Mouse (Mus musculus) urinary bladder, postnatal 10 days (tissue): Measurements from ENCODE around the gene Dnah5.

Experiments
- DNase-seq: peaks from one replicate; pipeline ENCODE4 v3.0.0; 2022; ENCODE audit warnings: low spot score

The Dnah5 gene

DNA sequence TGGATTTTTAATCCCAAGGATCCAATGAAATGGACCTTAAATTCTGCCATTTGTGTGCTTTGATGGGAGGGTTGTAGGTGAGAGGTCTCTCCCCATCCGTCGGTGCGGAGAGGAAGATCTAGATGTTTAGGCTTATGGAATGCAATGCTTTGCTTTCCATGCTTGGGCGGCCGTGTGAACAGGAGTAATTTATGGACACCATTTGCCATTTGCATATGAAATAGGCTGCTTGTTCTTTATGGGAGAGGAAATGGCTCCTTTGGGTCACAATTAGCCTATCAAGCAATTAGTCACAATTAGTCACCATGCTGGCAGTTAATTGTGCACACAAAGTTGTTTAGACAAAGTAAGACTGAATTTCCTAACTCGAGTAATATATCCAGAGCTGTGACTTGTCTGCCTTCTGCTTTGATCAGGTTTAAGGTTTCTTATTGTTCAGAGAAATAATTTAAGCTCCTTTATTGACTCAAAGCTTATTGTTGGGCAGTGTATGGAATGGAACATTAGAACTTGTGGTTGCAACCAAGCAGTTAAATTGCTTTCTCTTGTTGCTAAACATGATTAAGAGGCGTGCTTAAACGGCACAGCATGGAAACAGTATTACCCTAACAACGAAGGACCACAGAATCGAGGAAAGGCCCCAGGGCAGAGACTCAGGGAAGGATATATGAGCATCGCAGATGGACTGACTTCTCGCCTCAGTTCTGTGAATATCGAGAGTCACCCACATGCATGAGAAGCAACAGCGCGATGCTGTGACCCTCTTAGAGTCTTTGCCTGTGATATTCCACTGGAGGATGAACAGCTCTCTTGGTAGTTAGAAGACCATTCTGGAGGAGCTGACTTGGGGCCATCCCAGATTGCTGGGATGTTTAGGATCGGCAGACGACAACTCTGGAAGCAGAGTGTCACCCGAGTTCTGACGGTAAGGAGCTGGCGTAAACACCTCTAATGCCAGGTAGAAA lies at the start of gene Dnah5:
Dnah5 (plus strand) TSS at position 642 of the 965 bp plus-strand sequence.
- DNase-seq, result no peak

GRCm38 (mm10) chr15:28154822-28155501 lies 48.6 kb upstream of the Dnah5 start:
- no peak for DNase-seq

DNA sequence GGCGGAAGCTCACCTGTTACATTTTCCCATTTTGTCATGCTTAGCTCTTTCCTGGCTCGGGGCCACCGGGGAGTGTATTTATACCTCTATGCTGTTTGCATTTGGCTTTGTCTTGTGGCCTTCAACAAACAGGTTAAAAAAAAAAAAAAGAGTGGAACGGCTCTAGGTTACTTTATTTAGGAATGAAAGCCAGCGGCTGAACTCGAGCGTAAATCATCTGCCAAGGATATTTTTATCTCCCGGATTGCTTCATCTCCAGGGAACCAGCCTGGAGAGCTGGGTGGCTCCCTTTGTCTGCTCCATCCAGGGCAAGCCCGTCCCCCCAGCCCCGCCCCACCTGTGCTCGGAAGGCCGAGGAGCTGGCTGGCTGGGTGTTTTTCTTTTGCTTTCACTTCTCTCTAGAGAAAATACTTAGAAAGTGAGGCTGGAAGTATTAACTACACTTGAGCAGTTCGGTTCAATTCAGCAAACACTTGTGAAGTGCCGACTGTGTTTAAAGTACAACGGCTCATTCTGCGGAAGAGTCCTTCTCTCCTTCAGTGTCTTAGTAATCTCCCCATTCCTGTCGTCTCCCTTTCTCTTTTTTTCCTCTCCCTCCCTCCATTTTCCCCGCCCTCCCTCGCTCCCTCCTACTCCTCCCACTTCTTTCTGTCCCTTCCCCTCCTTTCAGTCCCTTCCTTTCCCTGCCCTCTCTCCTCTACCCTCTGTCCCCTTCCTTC lies 44.6 kb upstream of the Dnah5 start:
- no peak for DNase-seq

- no peak for DNase-seq
Observed at GRCm38 (mm10) chr15:28162291-28162690, 41.3 kb upstream of the Dnah5 start.

DNA sequence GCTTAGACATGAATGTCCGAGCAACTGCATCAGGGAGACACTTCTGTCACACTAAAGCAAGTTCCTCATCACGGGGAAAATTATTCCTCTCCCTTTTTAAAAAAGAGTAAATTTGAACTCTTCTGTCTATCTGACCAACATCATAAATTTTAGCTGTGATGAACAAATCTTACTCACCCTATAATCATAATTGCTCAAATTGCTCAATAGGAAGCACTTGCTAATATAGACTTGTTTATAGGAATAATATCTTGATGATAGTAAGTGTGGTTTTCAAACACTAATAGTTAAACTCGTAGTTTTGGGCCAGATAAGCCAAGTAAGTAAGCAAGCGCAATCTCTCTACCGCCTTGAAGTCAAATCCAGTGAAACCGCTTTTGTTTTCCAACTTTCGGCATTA lies 38.3 kb upstream of the Dnah5 start:
- no peak for DNase-seq

DNA sequence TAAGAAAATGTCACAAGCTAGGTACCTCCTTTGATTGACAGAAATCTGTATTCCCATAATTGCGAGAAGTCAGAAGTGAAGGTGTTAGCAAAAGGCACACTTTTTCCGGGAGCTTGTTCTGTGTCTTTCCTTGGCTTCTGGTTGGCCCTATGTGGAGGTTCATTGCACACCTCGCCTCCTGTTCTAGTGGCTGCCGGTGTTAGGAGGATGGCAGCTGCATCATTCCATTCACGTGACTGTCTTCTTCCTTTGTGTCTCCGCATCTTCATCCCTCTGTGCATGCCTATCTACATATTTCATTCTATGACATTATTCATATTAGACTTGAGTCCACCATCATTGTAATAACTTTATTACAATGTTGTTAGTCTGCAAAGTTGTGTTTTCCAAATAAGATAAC lies 37.5 kb upstream of the Dnah5 start:
- no peak for DNase-seq

- no peak for DNase-seq
Observed at GRCm38 (mm10) chr15:28178951-28179350, 24.6 kb upstream of the Dnah5 start.

GRCm38 (mm10) chr15:28179556-28179955 lies 24.0 kb upstream of the Dnah5 start:
- no peak for DNase-seq

DNA sequence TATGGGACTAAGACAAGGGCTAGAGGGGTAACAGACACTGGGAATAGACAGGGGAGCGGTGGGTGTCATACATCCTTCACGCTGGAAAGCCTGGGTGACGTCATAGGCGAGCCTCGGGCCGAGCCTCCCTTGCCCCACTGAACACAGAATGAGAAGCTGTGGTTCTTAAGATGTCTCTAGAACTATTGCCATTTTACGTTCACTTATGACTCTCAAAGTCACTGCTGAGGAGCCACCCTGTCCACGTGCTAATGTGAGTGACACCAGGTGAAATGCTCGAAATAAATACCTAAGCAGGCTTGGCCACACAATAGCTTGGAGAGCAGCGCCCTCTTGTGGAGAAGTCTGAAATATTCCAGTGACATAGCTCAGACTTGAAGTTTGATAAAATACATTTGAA lies 21.7 kb upstream of the Dnah5 start:
- DNase-seq, result peak; percentile 30

DNA sequence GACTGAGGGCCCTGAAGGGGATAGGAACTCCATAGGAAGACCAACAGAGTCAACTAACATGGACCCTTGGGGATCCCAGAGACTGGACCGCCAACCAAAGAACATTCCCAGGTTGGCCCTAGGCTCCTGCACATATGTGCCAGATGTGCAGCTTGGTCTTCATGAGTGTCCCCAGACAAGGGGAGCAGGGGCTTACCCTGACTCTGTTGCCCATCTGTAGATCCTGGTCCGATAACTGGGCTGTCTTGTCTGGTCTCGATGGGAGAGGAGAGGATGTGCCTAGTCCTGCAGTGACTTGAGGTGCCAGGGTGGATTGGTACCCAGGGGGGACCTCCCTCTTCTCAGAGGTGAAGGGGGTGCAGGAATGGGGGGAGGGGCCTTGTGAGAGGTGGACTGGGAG lies 21.0 kb upstream of the Dnah5 start:
- DNase-seq, result no peak

DNA sequence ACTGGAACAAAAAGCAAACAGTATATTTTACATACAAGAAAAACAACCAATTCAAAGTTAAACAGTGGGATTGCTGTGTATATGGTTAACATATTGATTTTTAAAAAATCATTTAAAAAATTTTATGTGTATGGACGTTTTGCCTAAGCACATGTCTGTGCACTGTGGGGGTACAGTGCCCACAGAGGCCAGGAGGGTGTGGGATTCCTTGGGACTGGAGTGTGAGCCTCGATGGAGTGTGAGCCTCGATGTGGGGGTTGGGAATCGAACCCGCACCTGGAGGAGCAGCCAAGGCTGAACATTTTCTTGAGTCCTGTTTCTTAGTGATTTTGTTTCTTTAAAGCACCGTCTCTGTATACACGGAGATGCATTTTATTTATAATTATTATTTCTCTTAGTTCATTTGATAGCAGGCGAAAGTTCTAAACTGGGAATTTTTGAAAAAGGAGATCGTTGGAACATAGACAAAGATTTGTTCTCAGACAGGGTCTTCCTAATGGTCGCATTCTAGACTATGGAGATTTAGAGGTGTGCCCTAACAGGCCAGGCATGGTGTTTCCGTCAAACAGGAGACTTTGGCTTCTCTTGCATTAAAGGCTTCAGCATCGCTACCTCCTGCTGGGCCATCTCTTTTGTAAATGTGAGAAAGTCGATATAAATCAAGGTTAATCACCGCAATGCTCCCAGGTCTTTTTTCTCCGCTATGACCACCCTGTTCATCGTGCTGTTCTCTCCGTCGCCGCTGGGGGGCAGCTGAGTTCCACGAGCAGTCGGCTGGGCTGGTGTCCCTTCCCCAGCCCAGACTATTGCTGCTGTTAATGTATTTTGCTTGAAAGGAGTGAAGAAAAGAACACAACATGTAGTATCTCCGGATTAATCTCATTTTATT lies 15.8 kb upstream of the Dnah5 start:
- peak; percentile 17 for DNase-seq

DNA sequence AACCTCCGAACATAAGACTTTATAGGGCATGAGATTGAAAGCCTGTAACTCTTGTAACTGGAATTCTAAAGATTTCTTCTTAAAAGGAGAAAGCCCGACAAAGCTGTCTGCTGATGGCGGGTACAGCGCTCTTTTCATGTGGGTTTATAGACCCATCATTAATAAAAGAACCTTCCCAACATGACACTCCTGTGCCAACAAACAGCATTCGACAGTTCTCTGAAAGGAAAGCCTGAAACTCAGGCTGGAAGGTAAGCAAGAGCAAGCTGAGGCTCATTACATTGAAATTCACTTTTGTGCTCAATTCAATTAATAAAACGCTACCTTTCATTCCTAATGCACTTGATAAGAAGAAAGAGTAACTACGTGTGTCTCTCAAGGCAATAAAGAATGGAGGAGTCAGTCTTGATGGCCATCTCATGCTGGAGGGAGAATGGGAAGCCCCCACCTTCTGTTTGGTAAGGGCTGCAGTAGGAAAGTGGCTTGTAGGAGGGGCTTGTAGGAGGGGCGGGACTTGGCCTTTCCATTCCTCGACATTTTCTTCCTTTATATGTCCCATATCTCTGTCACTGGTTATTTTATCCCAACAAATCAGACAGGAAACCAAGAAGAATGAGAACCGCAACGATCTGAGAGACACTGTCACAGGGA lies 15.1 kb upstream of the Dnah5 start:
- DNase-seq, result no peak

GRCm38 (mm10) chr15:28189668-28190067 lies 13.9 kb upstream of the Dnah5 start:
- no peak for DNase-seq

- DNase-seq, result no peak
Observed at GRCm38 (mm10) chr15:28198609-28199008, 4.9 kb upstream of the Dnah5 start.

- DNase-seq, result no peak
Observed at GRCm38 (mm10) chr15:28204626-28205025, 1.1 kb downstream of the Dnah5 start.

DNA sequence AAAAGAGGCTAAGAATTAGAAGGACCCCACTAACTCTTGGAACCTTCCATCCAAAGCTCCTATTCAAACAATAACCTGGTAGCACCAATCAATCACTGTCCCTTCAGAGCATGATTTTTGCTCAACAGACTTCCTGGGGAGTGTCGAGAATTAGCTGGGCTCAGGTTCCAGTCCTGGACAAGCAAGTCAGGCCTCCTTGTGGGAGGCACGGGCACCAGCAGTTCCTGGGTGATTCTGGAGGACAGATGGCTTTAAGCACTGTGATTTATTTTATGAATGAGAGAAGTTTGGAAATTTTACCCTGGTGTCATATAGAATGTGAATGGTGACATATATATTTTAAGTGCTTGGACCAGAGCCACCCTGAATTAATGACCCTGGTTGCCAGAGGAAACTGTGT lies 4.0 kb downstream of the Dnah5 start:
- DNase-seq, result no peak

DNA sequence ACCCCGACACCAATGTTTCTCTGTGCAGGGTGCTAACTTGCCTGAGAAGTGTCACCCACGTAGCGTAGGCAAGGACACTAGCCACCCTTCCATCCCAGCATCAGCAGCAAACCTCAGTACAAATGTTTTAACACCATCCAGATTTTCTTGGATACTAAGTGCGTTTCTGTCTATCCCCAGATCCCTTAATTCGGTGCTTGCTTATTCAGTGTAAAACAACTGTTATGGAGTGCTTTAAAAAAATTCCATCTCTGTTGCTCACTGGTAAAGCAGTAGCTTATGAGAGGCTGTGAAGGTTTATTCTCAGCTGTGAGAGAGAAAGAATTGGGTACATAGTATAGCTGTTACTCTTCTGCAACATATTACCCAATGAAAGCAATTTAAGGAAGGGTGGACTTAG lies 9.5 kb downstream of the Dnah5 start:
- no peak for DNase-seq

- no peak for DNase-seq
Observed at GRCm38 (mm10) chr15:28216358-28216757, 12.8 kb downstream of the Dnah5 start.

GRCm38 (mm10) chr15:28227316-28227715 lies 23.8 kb downstream of the Dnah5 start:
- no peak for DNase-seq

GRCm38 (mm10) chr15:28260250-28260649 lies 56.7 kb downstream of the Dnah5 start:
- no peak for DNase-seq

GRCm38 (mm10) chr15:28299438-28299837 lies 95.9 kb downstream of the Dnah5 start:
- no peak for DNase-seq
